Mouse (Mus musculus) c-Kit-positive CD71-negative TER-119-negative erythroid progenitor cells, embryonic 14.5 days (primary cell): ENCODE data around the gene Boll.

ENCODE experiments used
- DNase-seq: peaks from one replicate; pipeline ENCODE4 v3.0.0-alpha.2; 2013; ENCODE audit warnings: low read depth

Boll gene

GRCm38 (mm10) chr1:55238496-55238895 lies 124.8 kb downstream of the Boll start:
- DNase-seq = no peak

DNA sequence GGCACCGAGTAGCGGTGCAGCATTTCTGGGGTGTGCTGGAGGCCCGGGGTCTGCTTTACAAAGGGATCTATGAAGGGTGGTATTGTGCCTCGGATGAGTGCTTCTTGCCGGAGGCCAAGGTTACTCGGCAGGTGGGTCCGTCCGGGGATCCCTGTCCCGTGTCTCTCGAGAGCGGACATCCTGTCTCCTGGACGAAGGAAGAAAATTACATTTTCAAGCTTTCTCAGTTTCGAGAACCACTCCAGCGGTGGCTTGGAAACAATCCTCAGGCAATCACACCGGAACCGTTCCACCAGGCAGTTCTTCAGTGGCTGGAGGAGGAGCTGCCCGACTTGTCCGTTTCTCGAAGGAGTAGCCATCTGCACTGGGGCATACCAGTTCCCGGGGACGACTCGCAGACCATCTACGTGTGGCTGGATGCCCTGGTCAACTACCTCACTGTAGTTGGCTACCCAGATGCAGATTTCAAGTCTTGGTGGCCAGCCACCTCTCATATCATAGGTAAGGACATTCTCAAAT lies 125.6 kb downstream of the Boll start:
- no peak for DNase-seq

DNA sequence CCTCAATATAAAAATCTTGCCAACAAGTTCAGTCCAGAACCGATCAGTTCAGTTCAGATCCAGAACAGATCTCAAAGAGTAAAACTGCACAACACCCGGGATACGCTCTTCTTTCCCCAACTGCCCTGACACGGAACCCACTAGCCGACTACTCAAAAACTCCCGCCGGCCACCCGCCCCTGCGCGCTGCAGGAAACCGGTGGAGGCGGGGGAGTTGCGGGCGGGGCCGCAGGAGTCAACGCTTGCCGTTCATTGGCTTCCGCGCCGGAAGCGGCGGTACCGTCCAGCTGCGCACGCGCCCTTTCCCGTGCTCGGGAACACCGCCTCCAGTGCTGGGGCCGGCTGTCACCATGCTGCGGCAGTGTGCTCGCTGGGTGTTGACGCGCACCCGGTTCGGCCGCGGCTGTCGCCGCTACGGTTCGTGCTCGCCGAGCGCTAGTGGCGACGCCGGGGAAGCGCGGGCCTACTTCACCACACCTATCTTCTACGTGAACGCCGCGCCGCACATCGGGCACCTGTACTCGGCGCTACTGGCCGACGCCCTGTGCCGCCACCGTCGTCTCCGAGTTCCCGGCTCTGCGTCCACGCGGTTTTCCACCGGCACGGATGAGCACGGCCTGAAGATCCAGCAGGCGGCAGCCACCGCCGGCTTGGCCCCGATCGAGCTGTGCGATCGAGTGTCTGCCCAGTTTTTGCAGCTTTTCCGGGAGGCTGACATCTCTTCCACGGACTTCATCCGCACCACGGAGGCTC lies 126.2 kb downstream of the Boll start, which contains the start of gene Mars2:
Gene Mars2 (plus strand): TSS at position 288 of the 753 bp plus-strand sequence.
- DNase-seq = peak; percentile 91

GRCm38 (mm10) chr1:55236487-55236886 lies 126.8 kb downstream of the Boll start:
- no peak for DNase-seq

DNA sequence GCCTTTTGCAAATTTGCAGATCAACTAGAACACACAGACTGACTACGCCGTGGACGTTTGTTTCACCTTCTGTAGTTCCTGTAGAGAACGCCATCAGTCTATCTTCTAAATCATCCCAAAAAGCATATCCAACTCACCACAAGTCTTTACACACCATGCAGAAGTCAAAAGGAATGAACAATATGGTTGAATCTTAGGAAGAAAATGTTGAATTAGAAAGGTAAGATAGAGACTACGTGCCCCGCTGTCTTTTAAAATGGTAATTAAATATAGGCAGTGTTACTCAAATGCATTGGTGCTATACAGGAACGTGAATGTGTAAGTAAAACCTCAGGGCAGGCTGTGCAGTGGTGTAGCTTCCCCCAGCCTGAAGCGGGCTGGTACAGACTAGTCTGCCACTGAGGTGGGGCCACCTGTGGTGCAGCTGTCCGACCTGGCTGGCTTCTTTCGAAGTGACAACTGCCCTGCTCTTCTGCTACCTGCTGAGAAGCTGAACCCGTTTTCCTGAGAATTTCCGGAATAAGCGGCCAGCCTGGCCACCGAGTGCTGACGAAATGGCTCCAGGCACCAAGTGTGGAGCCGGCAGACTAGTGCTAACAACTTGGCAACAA lies 128.3 kb downstream of the Boll start:
- no peak for DNase-seq

GRCm38 (mm10) chr1:55228256-55228884 lies 134.9 kb downstream of the Boll start:
- DNase-seq = no peak

DNA sequence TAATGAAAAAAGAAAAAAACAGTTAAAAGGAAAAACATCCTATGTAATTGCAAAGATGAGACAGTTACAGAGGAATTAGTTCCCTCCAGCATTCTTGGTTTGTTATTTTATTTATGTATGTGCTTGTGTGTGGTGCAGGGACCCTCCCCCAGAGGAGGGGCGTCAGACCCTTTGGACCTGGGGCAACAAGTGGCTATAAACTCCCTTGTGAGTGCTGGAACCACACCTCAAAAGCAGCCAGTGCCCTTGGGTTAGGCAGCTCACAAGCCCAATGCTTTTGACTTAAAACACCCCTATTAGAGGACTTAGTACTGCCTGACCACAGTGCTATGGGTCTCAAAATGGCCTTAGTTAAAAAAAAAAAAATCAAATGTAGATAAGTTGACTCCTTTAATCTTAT lies 135.9 kb downstream of the Boll start:
- no peak for DNase-seq

DNA sequence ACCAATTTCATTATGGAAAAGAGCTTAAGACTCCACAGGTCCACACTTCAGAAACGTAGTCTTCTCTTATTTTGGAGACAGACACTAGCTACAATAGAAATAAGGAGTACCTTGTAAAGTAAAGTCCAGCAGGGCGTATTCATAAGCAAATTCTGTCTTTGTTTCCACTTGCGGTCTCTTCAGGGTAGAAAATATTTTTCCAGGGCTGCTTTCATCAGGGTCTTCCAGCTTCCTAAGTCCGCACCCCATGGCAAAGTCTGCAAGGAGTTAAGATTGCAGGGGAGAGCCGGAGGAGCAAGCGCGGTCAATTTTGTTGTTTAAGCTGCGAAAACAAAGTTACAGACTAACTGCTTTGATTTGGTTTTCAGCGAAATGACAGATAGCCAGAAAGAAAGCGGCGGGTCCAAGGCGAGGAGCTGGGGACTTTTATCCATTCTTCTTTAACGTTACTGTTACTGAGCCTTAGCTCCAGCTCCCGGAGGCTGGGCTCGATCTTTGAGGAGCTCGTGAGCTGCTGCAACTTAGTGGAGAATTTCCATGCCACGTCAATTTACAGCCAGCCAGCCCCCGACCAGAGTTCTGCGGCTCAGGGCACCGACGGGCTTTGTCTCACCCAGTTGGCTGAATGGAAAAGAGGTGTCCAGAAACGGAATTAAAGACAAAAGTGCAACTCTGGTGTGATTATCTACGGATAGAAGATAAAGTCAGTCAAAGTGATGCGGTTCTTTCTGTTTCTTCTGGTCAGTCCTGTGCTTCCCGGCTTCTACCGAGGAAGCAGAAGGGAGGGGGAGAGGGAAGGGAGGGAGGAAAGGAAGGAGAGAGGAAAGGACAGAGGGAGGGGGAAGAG lies 137.0 kb downstream of the Boll start, which contains the start of gene Rftn2:
Gene Rftn2 (minus strand): TSS at position 772 of the 847 bp plus-strand sequence.
- DNase-seq = no peak

DNA sequence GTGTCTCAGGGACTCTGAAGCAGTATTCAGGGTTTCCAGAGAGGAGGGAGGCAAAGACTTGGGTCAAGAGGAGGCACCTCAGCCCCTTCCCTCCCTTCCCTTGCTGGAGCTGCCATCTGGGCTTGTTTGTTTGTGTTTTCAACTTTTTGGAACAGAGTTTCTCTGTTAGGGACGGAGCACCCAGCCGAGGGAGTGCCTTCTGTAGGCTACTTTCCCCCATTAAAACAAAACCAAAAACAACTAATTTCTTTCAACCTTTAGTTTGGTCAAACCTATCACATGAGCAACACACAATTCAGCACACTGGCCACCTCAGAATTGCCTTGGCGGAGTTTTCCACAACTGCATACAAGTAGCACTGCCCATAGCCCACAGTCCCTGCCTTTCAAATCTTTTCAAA lies 137.9 kb downstream of the Boll start:
- DNase-seq = no peak

- no peak for DNase-seq
These were observed 139.2 kb downstream of the Boll start for GRCm38 (mm10) chr1:55224111-55224510.

- DNase-seq = no peak
These were observed 140.2 kb downstream of the Boll start for GRCm38 (mm10) chr1:55223026-55223425.

DNA sequence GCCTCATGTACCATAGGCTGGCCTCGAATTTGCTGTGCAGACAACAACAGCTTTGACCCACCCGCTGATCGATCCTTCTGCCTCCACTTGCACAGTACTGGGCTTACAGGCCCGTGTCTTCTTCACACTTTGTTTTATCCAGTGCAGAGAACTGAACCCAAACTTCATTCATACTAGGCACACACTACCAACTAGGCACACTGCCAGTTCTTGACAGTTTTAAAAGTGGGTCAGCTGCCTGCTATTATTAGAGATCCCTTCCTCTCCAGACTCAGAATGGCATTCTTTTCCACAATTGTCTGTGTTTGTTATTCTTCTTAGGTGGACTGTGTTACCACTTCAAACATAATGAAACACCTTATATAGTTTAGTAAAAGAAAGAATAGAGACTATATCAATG lies 141.9 kb downstream of the Boll start:
- no peak for DNase-seq

- no peak for DNase-seq
These were observed 146.1 kb downstream of the Boll start for GRCm38 (mm10) chr1:55217191-55217590.

- no peak for DNase-seq
These were observed 148.0 kb downstream of the Boll start for GRCm38 (mm10) chr1:55215185-55215813.

GRCm38 (mm10) chr1:55213936-55214335 lies 149.3 kb downstream of the Boll start:
- no peak for DNase-seq

DNA sequence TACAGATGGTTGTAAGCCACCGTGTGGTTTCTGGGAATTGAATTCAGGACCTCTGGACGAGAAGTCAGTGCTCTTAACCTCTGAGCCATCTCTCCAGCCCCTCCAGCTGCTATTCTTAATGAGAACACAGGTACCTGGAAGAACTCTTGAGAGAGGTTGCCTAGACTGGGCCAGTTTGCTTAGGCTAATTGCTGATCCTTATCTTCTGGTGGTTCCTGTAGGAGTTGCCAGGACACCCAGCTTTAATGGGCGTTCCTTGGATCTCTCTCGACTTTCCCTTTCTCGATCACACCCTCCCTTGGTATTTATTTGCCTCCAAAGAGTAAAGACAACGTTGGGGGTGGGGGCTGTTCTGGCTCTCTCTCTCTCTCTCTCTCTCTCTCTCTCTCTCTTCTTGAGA lies 149.8 kb downstream of the Boll start:
- no peak for DNase-seq

DNA sequence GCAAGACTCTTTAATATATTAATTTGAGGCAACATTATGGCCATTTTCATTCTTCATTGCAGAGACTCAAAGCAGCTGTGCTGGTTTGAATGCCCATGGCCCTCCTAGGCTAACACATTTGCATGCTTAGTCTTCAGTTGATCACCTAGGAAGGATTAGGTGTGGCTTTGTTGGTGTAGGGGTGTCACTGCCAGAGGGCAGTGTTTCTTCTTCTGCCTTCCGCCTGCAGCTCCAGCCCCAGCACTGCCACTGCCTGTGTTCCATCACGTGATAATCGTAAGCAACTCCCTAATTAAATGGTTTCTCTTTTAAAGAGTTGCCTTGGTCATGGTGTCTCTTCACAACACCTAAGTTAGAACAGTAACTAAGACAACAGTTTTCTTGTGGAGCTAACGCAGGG lies 150.5 kb downstream of the Boll start:
- no peak for DNase-seq

GRCm38 (mm10) chr1:55211081-55211480 lies 152.2 kb downstream of the Boll start:
- no peak for DNase-seq

GRCm38 (mm10) chr1:55210202-55210965 lies 152.9 kb downstream of the Boll start:
- DNase-seq = peak; percentile 34

DNA sequence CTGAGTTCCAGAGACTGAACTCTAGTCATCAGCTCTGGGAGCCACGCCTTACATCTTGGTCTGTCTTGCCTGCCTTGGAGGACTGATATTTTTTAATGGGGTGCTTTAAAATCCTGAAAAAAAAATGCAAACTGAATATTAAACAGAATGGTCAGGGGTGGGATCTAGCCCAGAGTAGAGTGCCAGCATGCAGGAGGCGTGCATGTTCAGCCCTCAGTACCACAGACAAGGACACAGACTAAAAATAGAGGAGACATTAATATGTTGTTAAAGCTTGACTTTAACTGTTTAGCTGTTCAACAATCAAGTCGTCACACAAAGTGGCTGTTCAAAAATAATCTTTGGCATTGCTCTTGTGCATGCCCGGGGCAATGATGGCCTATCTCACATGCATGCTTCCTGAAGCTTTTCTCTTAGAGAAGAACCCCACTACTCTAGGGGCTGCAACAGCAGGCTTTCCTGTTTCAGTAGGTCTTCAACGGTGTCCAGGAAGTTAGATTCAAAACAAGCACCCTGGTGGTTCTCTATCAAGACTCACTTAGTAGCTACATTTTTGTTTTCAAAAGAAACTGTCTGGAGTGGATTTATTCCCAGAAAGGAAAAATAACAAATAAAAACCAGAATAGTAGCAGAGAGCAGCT lies 154.6 kb downstream of the Boll start:
- DNase-seq = no peak
